Mouse (Mus musculus): ENCODE results near the gene Rsad2.
"Not testable (repeated sequence)": the region's sequence is repeated elsewhere in the genome, so short reads cannot be mapped to it uniquely, and the experiment has no call there.

Rsad2 gene

GRCm38 (mm10) chr12:26456028-26456698 is at the start of gene Rsad2:
Gene Rsad2 (minus strand): TSS chr12:26456452.
- peak; percentile 88 for DNase-seq

- no peak for DNase-seq
Measured at GRCm38 (mm10) chr12:26501042-26501441, 44.8 kb upstream of the Rsad2 start.

GRCm38 (mm10) chr12:26489942-26490341 is 33.7 kb upstream of the Rsad2 start:
- peak; percentile 11 for DNase-seq

- DNase-seq = no peak
Measured at GRCm38 (mm10) chr12:26488617-26489274, 32.5 kb upstream of the Rsad2 start.

- peak; percentile 32 for DNase-seq
Measured at GRCm38 (mm10) chr12:26487874-26488616, 31.8 kb upstream of the Rsad2 start.

GRCm38 (mm10) chr12:26485738-26486580 is 29.7 kb upstream of the Rsad2 start:
- not testable (repeated sequence) for DNase-seq

- peak; percentile 39 for DNase-seq
Measured at GRCm38 (mm10) chr12:26478196-26479004, 22.1 kb upstream of the Rsad2 start.

- no peak for DNase-seq
Measured at GRCm38 (mm10) chr12:26477198-26477597, 20.9 kb upstream of the Rsad2 start.

- DNase-seq = no peak
Measured at GRCm38 (mm10) chr12:26473746-26474145, 17.5 kb upstream of the Rsad2 start.

GRCm38 (mm10) chr12:26472770-26473481 is 16.7 kb upstream of the Rsad2 start:
- no peak for DNase-seq

GRCm38 (mm10) chr12:26471376-26471775 is 15.1 kb upstream of the Rsad2 start:
- no peak for DNase-seq

- no peak for DNase-seq
Measured at GRCm38 (mm10) chr12:26470042-26470409, 13.8 kb upstream of the Rsad2 start.

GRCm38 (mm10) chr12:26469098-26470041 is 13.1 kb upstream of the Rsad2 start, which contains the start of gene Cmpk2:
Gene Cmpk2 (plus strand): TSS chr12:26469204.
- peak; percentile 90 for DNase-seq

GRCm38 (mm10) chr12:26465600-26465999 is 9.3 kb upstream of the Rsad2 start:
- DNase-seq = no peak

GRCm38 (mm10) chr12:26460091-26460490 is 3.8 kb upstream of the Rsad2 start:
- peak; percentile 73 for DNase-seq

- DNase-seq = no peak
Measured at GRCm38 (mm10) chr12:26454682-26455081, 1.6 kb downstream of the Rsad2 start.

GRCm38 (mm10) chr12:26452951-26453350 is 3.3 kb downstream of the Rsad2 start:
- no peak for DNase-seq

GRCm38 (mm10) chr12:26451150-26451549 is 5.1 kb downstream of the Rsad2 start:
- DNase-seq = no peak

- no peak for DNase-seq
Measured at GRCm38 (mm10) chr12:26449483-26449882, 6.8 kb downstream of the Rsad2 start.

Data from lung, postnatal 36 days (tissue).